Mouse (Mus musculus): ENCODE results near the gene Gm49630. TPM values are rescaled to one million over a fixed set of nuclear protein-coding genes. Genes with fewer than 3 reads are reported as not detected.
"Not testable (repeated sequence)": the region's sequence is repeated elsewhere in the genome, so short reads cannot be mapped to it uniquely, and the experiment has no call there.

The Gm49630 gene
- polyA plus RNA-seq, 1 experiment from 2014 or later: not detected

DNA sequence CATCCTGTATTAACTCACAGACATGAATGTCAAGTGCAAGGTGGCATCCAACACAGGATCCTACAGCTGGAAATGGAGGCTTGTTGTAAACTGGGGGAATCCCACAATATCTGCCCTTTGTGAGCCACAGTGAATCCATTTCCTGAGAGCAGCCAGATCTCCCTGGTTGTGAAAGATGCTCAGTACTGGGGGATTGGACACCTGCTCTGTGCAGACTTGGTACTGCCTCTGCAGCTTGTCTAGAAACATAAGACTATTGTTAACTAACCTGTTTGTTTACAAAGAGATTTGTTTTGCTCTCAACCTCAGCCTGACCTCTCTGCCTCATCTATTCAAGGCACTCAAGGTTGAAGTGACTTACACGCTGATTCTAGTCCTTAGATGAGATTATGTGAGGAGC is 5.5 kb downstream of the Gm49630 start:
- H3K9ac ChIP-seq; H3K36me3 ChIP-seq; H3K9me3 ChIP-seq (replicated peaks); H3K27me3 ChIP-seq; ATAC-seq (ENCODE audit: low read depth); H3K4me2 ChIP-seq; H3K27ac ChIP-seq; DNase-seq; H3K4me3 ChIP-seq (replicated peaks); H3K4me1 ChIP-seq (replicated peaks): not testable (repeated sequence)
- 20% methylated on average over 1 of the region's 1 CpGs for WGBS (ENCODE audit: insufficient replicate concordance)

DNA sequence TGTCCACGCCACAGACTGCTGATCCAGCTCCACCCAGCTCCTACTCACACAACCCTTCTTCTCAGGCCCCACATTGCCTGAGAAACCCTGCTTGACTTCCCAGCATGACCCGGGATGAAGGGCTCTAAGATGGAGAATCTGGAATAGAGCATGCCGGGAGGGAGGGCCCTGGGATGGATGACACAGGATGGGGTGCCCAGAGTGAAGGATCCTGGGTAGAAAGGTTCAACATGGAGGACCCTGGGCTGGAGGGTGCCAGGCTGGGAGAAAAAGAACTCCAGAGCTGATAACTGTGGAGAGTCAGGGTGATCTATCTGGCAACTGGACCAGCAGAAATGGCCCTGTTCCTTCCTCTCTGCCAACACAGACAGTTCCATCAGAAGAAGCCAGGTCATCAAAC is 6.2 kb downstream of the Gm49630 start:
- WGBS (ENCODE audit: insufficient replicate concordance): no CpG with 5 or more reads among the region's 3 CpGs
- not testable (repeated sequence) for ATAC-seq (ENCODE audit: low read depth); H3K27ac ChIP-seq; H3K9me3 ChIP-seq (replicated peaks); H3K36me3 ChIP-seq; H3K4me2 ChIP-seq; H3K4me3 ChIP-seq (replicated peaks); DNase-seq; H3K9ac ChIP-seq; H3K4me1 ChIP-seq (replicated peaks); H3K27me3 ChIP-seq

DNA sequence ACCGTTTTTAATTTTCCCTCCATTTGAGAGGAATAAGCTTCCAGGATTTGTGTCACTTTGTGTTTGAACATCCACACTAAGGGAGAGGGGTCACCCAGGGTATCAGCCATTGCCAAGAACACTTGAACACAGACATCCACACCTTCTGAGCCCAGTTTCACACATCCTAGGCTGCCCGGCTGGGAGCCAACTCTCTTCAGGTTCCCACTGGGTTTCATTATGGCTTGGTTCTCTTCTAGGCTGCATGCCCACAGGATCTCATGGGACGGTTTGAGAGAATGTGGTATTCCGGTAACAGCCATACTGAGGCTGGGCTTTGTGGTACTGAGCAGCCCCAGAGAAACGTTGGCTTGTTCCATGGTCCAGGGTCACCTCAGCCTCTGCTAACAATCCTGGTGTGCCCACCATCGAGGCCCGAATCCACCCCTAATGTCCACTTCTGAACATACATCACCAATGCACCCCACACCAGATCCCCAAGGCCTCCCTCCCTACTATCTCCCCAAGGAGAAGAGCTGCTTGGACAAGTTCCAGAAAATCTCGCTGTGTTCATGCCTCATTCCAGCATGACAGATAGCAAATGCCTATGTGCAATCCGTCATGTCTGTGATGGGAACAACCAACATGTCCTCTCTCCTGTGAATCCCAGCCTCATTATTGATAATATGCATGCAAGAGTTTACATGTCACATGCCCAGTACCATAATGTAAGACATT is 10.9 kb downstream of the Gm49630 start:
- not testable (repeated sequence) for H3K27me3 ChIP-seq; H3K9ac ChIP-seq; H3K9me3 ChIP-seq (replicated peaks); ATAC-seq (ENCODE audit: low read depth); H3K4me2 ChIP-seq; DNase-seq; H3K36me3 ChIP-seq; H3K4me3 ChIP-seq (replicated peaks); H3K27ac ChIP-seq; H3K4me1 ChIP-seq (replicated peaks)
- 60% methylated on average over 9 of the region's 9 CpGs for WGBS (ENCODE audit: insufficient replicate concordance)

DNA sequence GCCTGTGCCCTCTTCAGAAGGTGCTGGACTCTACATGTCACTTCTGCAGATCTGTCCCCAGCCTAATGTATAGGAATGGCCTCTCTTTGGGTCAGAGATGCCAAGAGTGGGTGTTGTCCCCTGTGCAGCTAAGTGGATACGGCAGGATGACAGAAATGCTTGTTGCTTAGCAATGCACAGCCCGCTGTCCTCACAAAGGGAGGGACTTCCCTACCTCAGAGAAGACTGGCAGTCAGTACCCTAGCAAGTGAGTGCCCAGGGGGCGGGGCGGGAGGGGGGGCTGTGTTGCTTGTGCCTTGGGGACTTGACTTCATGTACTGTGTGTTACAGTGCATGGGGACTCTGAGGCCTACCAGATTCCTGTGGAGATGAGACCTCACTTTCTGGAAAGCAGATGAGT is 12.0 kb downstream of the Gm49630 start:
- not testable (repeated sequence) for H3K27me3 ChIP-seq; H3K9ac ChIP-seq; DNase-seq; ATAC-seq (ENCODE audit: low read depth); H3K36me3 ChIP-seq; H3K4me3 ChIP-seq (replicated peaks); H3K9me3 ChIP-seq (replicated peaks); H3K4me2 ChIP-seq; H3K4me1 ChIP-seq (replicated peaks); H3K27ac ChIP-seq
- WGBS (ENCODE audit: insufficient replicate concordance): 72% methylated on average over 4 of the region's 4 CpGs

DNA sequence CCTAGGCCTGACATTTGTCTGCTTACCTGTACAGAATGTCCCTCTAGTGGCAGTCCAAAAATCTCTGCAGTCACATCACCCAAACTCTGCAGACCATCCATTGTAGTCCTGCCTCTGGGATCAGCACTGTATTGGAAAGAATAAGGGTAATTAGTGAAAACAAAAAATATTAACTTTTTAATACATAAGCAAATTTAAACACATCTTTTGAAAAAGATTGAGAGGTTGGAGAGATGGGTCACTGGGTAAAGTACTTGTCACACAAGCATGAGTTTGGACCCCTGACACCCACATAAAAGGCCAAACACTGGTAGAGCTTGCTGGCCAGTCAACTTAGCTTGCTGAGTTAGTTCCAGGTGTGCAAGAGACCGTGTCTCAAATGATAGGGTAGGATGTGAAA is 19.2 kb downstream of the Gm49630 start, which contains the start of gene Ttll2:
Ttll2 (minus strand) TSS at position 101 of the 400 bp plus-strand sequence.
- 75% methylated on average over 1 of the region's 1 CpGs for WGBS (ENCODE audit: insufficient replicate concordance)
- H3K4me2 ChIP-seq; ATAC-seq (ENCODE audit: low read depth); H3K4me1 ChIP-seq (replicated peaks); H3K9me3 ChIP-seq (replicated peaks); H3K4me3 ChIP-seq (replicated peaks); H3K36me3 ChIP-seq; H3K9ac ChIP-seq; H3K27me3 ChIP-seq; DNase-seq; H3K27ac ChIP-seq: not testable (repeated sequence)

DNA sequence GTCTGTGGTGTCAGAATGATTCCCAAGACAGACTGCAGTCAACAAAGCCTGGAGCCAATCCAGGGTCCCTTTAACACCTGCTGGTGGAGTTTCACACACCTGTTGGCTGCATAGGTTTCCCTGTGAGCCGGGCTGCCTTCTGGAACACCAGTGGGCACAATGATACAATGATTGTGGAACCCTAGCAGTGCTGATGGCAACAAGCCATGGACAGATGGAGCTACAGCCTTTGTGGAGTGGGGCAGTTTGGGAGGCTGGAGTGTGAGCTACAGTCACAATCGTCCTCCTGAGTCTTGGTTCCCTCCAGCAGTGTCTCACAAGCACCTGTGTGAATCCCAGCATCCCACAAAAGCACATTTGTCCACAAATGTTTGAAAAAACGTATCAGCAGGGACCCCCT is 23.0 kb downstream of the Gm49630 start:
- not testable (repeated sequence) for ATAC-seq (ENCODE audit: low read depth); H3K27ac ChIP-seq; DNase-seq; H3K36me3 ChIP-seq; H3K9me3 ChIP-seq (replicated peaks); H3K4me2 ChIP-seq; H3K4me3 ChIP-seq (replicated peaks); H3K27me3 ChIP-seq; H3K9ac ChIP-seq; H3K4me1 ChIP-seq (replicated peaks)
- 39% methylated on average over 2 of the region's 3 CpGs for WGBS (ENCODE audit: insufficient replicate concordance)

DNA sequence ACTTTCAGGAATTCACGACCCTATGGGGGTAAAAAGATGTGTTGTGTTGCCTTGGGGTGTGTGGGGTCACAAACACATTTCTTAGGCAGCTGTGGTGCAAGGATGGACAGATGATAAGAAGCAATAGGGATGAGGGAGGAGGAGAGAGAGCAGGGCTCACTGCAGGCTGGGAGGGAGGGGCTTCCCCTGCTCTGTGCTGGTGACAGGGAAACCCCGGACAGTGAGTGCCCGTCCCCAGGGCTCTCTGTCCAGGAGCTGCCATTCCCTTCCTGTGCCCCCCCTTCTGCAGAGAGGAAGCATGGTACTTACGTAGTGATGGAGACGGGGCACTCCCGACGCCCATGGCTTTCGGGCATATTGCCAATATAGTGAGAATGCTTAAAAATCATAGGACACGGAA is 34.4 kb downstream of the Gm49630 start:
- H3K4me1 ChIP-seq (replicated peaks); H3K27me3 ChIP-seq; H3K27ac ChIP-seq; H3K36me3 ChIP-seq; DNase-seq; H3K9me3 ChIP-seq (replicated peaks); H3K4me3 ChIP-seq (replicated peaks); H3K4me2 ChIP-seq; ATAC-seq (ENCODE audit: low read depth); H3K9ac ChIP-seq: not testable (repeated sequence)
- 58% methylated on average over 9 of the region's 9 CpGs for WGBS (ENCODE audit: insufficient replicate concordance)

DNA sequence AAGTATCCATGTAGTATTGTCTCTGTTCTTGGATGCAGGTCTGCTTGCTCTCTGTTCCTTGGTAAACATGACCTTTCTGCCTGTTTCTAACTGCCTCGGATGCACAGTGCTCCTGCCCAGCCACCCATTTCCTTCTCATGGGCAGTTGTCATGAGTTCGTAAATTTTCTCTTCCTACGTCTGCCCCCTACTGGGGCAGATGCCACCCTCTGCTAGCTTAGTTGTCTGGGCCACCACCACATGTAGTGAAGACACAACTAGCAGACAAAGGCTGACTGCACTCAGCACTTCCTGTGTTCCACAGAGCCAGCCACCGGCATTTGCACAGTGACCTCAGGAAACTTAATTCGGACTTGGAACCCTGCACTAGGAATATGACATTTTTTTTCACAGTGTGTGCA is 39.0 kb downstream of the Gm49630 start:
- WGBS (ENCODE audit: insufficient replicate concordance): 33% methylated on average over 3 of the region's 5 CpGs
- H3K36me3 ChIP-seq; DNase-seq; H3K9ac ChIP-seq; H3K4me2 ChIP-seq; H3K27ac ChIP-seq; H3K9me3 ChIP-seq (replicated peaks); ATAC-seq (ENCODE audit: low read depth); H3K4me3 ChIP-seq (replicated peaks); H3K4me1 ChIP-seq (replicated peaks); H3K27me3 ChIP-seq: not testable (repeated sequence)

DNA sequence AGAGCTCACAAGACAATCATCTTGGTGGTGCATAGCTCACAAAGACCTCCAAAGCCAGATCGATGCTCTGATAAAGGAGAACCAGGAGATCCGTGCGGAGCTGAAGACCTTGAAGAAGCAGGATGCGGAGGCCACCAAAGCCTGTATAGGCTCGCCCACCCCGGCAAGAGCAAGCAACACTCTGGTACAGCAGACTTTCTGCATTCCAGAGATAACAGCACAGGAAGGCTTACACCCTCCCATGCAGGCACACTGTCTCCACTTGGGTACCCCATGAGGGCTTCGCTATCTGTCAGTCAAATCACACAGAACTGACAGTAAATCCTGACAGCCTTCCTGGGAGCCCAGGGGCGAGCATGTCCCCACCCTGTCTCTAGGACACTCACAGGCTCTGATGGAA is 45.4 kb downstream of the Gm49630 start:
- not testable (repeated sequence) for DNase-seq; H3K9me3 ChIP-seq (replicated peaks); H3K27me3 ChIP-seq; H3K36me3 ChIP-seq; H3K9ac ChIP-seq; H3K4me3 ChIP-seq (replicated peaks); ATAC-seq (ENCODE audit: low read depth); H3K4me1 ChIP-seq (replicated peaks); H3K4me2 ChIP-seq; H3K27ac ChIP-seq
- 17% methylated on average over 4 of the region's 8 CpGs for WGBS (ENCODE audit: insufficient replicate concordance)

DNA sequence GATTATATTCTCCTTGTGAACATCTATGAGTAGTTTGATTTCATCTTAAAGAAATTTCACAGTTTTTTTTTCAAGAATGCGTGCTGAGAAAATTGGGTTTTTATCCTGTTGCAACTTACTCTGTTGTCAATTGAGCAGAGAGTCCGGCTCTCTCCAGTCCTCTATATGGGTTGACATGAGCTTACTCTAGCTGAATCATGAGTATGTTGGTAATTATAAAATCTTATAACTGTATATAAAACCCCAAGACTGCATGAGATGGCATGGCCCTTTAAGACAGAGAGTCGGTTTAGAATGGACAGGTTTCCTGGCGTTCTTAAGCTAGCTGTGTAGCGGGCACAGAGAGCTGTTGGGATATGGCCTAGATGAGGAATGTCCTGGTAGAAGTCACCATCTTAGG is 47.4 kb downstream of the Gm49630 start, which contains the start of gene Tcp10a:
Tcp10a (plus strand) TSS at position 301 of the 400 bp plus-strand sequence.
- not testable (repeated sequence) for H3K4me2 ChIP-seq; H3K36me3 ChIP-seq; DNase-seq; H3K27me3 ChIP-seq; H3K4me3 ChIP-seq (replicated peaks); H3K27ac ChIP-seq; ATAC-seq (ENCODE audit: low read depth); H3K9ac ChIP-seq; H3K9me3 ChIP-seq (replicated peaks); H3K4me1 ChIP-seq (replicated peaks)
- WGBS (ENCODE audit: insufficient replicate concordance): 69% methylated on average over 5 of the region's 5 CpGs

DNA sequence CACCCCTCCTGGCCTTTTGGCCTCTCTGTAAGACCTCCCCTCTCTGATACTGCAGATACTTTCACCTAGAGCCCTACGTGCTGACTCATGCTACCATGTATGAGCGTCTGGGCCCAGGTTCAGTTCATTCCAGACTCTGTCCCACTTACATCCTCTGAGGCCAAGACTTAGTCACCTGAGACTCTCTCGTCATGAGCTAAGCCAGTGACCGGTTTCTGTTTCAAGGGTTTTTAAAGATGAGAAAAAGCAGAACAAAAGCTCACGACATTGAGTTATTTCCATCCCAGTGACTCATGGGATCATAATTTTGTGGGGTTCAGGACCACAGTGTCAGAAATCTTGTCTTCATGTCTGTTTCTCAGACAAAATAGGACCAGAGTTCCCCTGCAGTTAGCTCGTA is 52.0 kb downstream of the Gm49630 start:
- H3K36me3 ChIP-seq; H3K27me3 ChIP-seq; H3K4me3 ChIP-seq (replicated peaks); H3K9me3 ChIP-seq (replicated peaks); H3K9ac ChIP-seq; H3K4me1 ChIP-seq (replicated peaks); DNase-seq; H3K4me2 ChIP-seq; ATAC-seq (ENCODE audit: low read depth); H3K27ac ChIP-seq: not testable (repeated sequence)
- WGBS (ENCODE audit: insufficient replicate concordance): 65% methylated on average over 6 of the region's 6 CpGs

DNA sequence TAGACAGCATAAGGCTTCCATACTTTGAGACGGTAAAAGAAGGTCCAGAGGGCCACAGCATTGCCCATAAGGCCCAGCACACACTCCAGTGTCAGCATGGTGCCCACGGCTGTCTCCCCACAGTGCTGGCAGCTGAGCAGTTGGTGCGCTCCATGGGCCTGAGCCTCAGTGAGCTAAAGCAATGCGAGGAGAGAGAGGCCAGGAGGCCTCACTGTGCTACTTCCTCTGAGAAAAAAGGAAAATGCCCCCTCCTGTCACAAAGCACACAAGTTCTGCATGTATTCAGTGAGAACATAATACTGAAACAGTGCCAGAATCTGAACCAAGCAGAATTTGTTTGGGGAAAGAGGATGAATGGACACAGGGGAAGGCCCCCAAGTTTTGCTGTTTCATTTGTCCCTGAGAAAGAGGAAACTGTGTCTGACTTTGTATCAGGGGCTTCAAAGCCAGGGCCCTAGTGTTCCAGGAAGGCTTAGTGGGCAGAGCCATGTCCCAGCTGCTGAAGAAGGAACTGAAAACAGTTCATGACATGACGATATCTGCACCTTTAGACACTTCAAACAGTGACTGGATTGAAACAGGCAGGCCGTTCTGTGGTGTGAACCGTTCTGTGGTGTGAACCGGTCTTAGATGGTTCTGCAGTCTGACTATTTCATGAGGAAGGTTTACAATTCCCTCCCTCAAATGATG is 55.9 kb downstream of the Gm49630 start:
- H3K4me1 ChIP-seq (replicated peaks); H3K9me3 ChIP-seq (replicated peaks); H3K9ac ChIP-seq; H3K4me3 ChIP-seq (replicated peaks); DNase-seq; H3K27me3 ChIP-seq; ATAC-seq (ENCODE audit: low read depth); H3K4me2 ChIP-seq; H3K36me3 ChIP-seq; H3K27ac ChIP-seq: not testable (repeated sequence)
- 44% methylated on average over 7 of the region's 8 CpGs for WGBS (ENCODE audit: insufficient replicate concordance)

All from liver, embryonic 13.5 days (tissue).